Mouse (Mus musculus) olfactory bulb, adult 2 months (tissue): ENCODE data around the gene Gemin2.

Experiments used
- CTCF ChIP-seq: fragments of 200-500 bp; IDR thresholded peaks from 2 replicates; pipeline ENCODE4 v1.5.1; 2012; ENCODE audit warnings: low read depth, mild to moderate bottlenecking, low read length, moderate library complexity; ENCODE audit not compliant: insufficient read depth
- POLR2A ChIP-seq: fragments of 200-500 bp; IDR thresholded peaks from 2 replicates; pipeline ENCODE4 v1.6.1; 2012; ENCODE audit warnings: mild to moderate bottlenecking, low read depth, low read length, moderate library complexity; ENCODE audit not compliant: insufficient read depth

DNA sequence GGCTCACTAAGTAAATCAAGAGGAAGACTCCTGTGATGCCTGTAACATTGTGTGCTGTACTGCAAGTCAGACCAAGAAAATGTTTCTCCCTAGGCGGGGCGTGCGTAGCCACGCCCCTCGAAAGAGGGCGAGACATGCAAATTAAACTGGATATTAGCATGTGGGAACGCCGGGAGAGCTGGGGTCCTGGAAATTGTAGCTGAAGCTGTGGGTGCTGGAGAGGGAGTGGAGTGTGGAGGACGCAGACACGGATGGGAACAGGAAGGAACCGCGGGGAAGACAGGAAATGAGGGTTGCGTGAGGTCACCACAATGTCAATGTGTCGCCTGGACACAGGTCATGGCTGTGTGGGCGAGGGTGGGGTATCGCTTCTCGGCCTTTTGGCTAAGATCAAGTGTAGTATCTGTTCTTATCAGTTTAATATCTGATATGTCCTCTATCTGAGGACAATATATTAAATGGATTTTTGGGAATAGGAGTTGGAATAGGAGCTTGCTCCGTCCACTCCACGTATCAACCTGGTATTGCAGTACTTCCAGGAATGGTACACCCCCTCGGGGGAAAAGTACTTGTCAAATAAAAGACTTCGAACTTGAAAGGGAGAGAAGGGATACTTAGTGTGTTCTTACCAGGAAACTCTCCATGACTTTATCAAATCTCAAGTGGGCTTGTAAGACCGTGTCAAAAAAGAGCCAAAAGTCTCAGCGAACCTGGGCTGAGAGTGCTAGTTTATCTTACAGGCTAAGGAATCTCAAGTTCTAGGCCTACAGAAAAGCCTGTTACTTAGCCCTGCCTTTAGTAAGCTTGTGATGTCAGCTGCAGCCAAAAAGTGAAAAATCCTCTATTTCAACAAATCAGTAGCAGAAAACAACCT is 27.0 kb downstream of the Gemin2 start:
- TF ChIP-seq CTCF = no peak
- TF ChIP-seq POLR2A = no peak
